Mouse (Mus musculus) v-Abl transformed pro-B cells (cell line): ENCODE results near the gene Cbln3.

Experiments
- in situ Hi-C, 2 experiments: fragments of 400-800 bp; cut with MboI; formaldehyde crosslinking; loops; one replicate each; pipeline ENCODE4 v1.15.1; 2025; ENCODE audit not compliant: unreplicated experiment in 2 of 2

Gene Cbln3

GRCm38 (mm10) chr14:55884166-55884565, at the start of gene Cbln3:
Cbln3 (minus strand) TSS chr14:55884392.
- in situ Hi-C loops = loop anchor here in 1 of 2 experiments (25.0 kb wide), 2 partner anchors 222 to 903 kb away; partner anchors contain the start of genes Gmpr2, Mdp1, Nedd8 and Pspc1

DNA sequence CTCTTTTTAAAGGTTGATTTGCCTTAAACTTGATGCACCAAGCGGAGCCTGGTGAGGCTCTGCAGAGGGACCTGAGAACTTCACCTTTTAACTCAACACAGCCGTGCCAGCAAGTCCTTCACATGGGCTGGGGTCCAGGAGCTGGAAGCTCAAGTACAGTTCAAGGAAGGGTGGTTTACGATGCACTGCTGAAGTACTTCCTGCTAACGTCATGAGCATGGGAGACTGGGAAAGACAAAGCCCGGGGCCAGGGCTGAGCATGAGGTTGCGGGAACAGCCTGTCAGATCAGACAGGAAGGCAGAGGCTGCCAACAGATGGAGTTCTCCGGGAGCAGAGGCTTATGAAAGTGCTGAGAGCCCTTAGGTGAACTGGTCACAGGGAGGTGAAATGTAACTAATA, 49.4 kb upstream of the Cbln3 start:
- in situ Hi-C loops = no loop called here

DNA sequence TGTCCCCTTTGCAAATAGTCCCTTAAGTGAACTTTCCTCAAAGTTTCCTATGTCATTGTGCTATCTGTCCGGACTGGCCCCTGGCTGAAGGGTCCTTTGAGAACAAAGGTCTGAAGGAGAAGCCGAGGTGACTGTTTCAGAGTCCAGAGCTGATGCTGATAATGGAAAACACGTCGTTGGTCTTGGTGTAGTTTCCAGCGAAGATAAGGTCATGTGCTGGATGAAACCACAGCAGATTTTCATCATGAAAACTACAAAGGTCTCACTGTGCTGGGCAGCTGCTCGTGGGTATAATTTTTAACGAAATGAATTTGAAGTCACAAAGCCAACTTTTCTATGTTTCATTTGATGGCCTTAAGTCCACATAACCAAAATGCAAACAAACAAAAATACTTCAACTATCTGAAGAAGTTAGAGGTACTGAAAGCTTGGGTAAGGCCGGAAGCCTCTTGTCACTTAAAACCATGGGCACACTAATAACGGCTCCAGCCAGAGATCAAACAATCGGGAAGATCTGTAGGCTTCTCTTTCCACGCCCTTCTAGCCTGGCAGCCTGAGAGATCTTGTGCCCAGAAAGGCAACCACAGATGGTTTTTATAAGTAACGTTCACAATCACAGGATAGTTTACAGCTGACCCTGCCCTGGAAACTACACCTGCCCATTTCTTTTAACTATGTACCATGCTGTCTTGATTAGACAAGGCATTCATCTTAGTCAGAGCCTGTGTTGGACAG, 45.2 kb upstream of the Cbln3 start:
- in situ Hi-C loops = no loop called here

GRCm38 (mm10) chr14:55926847-55927246, 42.7 kb upstream of the Cbln3 start:
- in situ Hi-C loops = no loop called here

DNA sequence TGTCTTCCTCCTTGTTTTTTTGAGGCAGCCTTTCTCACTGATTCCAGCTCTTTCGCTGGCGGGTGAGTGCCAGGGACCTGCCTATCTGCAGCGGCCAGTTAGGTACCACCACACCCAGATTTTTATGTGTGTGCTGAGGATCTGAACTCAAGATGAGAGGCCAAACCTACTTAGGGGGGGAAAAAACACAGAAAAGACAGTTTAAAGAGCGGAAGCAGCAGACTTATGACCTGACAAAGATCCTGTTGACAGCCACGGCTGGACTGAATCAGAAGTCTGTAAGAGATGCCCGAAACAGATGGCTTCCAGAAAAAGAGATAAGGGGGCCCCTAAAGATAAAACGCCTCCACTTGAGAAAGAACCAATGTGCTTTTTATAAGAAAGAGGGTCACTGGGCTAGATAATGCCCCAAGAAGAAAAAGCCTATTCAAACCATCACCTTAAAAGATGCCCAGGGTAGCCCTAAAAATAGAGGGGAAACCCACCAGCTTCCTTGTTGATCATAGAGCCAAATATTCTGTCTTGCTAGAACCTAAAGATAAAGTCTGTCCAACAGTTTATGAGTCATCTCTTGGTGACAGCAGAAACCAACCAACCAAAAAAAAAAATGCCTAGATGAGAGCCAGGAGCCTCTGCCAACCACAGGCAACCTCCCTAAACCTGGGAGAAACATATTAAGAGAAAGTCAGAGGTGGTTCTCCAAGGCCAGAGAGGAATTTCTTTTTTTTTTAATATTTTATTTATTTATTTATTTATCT, 38.5 kb upstream of the Cbln3 start:
- in situ Hi-C loops = loop anchor here (5.0 to 25.0 kb wide), 3 partner anchors 45 to 460 kb away; no protein-coding TSS in a partner anchor

GRCm38 (mm10) chr14:55918240-55919082, 34.3 kb upstream of the Cbln3 start:
- in situ Hi-C loops = loop anchor here in 1 of 2 experiments (25.0 kb wide), 1 partner anchor 456 kb away; no protein-coding TSS in a partner anchor

DNA sequence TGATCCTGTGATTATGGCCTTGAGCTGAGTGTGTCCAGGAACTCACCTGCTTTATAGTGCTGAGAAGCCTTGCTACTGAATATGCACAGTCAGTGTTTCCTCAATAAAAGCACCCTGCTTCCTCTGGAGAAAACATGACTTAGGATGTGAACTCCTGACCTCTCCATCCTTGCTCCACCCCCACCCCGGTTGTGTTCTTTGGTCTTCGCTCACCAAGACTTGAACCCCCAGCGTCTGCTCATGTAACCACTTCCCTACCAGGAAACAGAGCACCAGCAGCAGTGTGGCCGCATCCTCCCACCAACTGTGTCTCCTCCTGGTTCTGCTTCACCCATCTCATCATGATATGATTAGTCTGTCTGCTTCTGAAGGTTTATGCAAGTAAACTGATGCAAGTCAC, 29.2 kb upstream of the Cbln3 start:
- in situ Hi-C loops = loop anchor here in 1 of 2 experiments (25.0 kb wide), 1 partner anchor 451 kb away; no protein-coding TSS in a partner anchor

- in situ Hi-C loops = loop anchor here in 1 of 2 experiments (10.0 to 25.0 kb wide), 2 partner anchors 221 to 443 kb away; partner anchors contain the start of gene Tinf2
Observed at GRCm38 (mm10) chr14:55905518-55905917, 21.3 kb upstream of the Cbln3 start.

GRCm38 (mm10) chr14:55900414-55900755, 16.2 kb upstream of the Cbln3 start:
- in situ Hi-C loops = loop anchor here in 1 of 2 experiments (10.0 to 25.0 kb wide), 2 partner anchors 216 to 438 kb away; partner anchors contain the start of gene Tinf2

DNA sequence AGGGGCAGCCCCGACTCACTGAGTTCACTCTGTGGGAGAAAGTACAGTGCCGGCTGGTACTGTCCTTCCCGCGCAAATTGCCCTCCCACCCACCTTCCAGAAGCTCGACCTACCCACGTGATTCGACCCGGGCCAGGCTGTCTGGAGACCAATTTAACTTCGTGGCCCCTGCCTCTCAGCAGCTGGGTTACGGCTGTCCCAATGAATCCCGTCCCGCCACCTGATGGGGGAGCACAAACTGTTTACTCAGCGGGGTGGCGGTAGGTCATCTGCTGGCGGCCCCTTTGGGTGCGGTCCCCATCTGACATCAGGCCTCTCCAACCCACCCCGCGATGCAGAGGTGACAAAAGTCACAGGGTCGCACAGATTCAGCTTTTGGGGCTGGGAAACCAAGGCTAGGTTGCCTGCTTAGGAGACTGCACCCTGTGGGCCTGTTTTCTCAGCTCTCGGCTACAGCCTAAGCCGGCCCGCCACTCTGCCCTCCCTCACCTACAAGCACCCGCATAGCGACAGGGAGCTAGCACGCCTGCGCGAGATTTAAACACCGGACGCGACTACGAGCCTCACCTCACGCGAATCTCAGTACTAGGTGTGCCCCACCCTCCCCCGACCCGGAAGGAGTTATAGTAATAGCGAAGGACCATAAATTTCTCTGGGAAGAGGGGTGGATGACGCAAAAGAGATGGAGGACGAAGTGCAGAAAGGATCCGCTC, 15.7 kb upstream of the Cbln3 start, which contains the start of gene Sdr39u1:
Gene Sdr39u1, minus strand, starts transcription at position 593 of the 713 bp plus-strand sequence.
- in situ Hi-C loops = loop anchor here (10.0 to 25.0 kb wide), 4 partner anchors 215 to 887 kb away; partner anchors contain the start of genes Gmpr2 (in 1 of the 2), Mdp1 (in 1 of the 2), Nedd8 (in 1 of the 2) and Pspc1 (in 1 of the 2)

- in situ Hi-C loops = loop anchor here in 1 of 2 experiments (25.0 kb wide), 2 partner anchors 237 to 888 kb away; partner anchors contain the start of genes Gmpr2, Mdp1, Nedd8 and Pspc1
Observed at GRCm38 (mm10) chr14:55898947-55899346, 14.8 kb upstream of the Cbln3 start.

GRCm38 (mm10) chr14:55897671-55898070, 13.5 kb upstream of the Cbln3 start:
- in situ Hi-C loops = loop anchor here in 1 of 2 experiments (25.0 kb wide), 2 partner anchors 235 to 890 kb away; partner anchors contain the start of genes Gmpr2, Mdp1, Nedd8 and Pspc1

GRCm38 (mm10) chr14:55886571-55887382, 2.6 kb upstream of the Cbln3 start:
- in situ Hi-C loops = loop anchor here in 1 of 2 experiments (25.0 kb wide), 2 partner anchors 224 to 901 kb away; partner anchors contain the start of genes Gmpr2, Mdp1, Nedd8 and Pspc1

- in situ Hi-C loops = loop anchor here in 1 of 2 experiments (25.0 kb wide), 2 partner anchors 224 to 901 kb away; partner anchors contain the start of genes Gmpr2, Mdp1, Nedd8 and Pspc1
Observed at GRCm38 (mm10) chr14:55885791-55886271, 1.6 kb upstream of the Cbln3 start.

DNA sequence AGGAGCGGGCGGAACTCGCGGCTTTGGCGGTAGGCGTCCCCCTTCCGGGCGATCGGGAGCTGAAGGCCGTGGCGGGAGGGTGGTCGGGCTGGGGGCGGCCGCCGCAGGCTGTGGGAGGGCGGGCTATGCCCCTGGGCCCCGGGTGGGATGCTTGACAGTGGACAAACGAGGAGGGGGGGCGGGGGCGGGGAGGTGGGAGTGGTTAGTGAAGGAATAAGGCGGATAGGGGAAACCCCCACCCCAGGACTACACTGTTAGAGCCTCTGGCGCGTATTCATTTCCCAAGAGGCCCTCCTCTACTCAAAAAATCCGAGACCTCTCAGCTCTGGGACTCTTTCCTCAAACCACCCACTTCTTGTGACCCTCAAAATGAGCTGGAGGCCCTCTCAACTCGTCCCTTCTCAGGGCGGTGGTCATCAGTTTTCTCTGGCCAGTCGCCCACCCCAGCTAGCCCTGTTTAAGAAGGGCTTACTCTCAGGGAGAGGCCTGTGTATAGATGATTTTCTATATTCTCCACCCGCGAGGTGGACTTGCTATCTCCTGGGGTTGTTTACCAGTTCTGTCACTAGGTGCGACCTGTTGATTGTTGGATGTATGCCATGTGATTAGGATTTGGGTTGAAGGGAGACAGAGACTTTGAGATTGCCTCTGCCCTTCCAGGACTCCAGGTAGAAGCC, 1.1 kb upstream of the Cbln3 start:
- in situ Hi-C loops = loop anchor here in 1 of 2 experiments (25.0 kb wide), 2 partner anchors 223 to 902 kb away; partner anchors contain the start of genes Gmpr2, Mdp1, Nedd8 and Pspc1

DNA sequence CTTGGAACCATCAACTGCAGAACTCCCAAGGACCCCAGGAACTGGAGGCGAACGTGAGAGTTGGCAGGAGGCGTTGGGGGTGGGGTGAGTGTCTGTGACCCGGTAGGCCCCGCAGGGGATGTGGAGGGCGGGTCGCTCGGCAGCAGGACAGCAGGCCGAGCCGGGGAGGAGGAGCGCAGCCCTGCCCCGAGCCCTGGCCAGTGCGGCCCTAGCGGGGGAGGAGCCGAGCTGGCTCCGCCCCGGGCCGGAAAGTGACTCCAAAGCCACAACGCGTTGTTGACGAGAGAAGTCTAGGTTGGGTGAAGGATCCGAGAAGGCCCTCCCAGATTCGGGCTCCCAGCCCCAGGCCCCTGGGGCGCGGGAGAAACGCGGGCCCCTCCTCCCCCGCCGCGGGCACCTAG, 521 bp upstream of the Cbln3 start, which contains the start of gene Khnyn:
Gene Khnyn, plus strand, starts transcription at position 235 of the 401 bp plus-strand sequence.
- in situ Hi-C loops = loop anchor here in 1 of 2 experiments (25.0 kb wide), 2 partner anchors 222 to 903 kb away; partner anchors contain the start of genes Gmpr2, Mdp1, Nedd8 and Pspc1

- in situ Hi-C loops = loop anchor here in 1 of 2 experiments (25.0 kb wide), 2 partner anchors 221 to 904 kb away; partner anchors contain the start of genes Gmpr2, Mdp1, Nedd8 and Pspc1
Observed at GRCm38 (mm10) chr14:55883663-55884062, 529 bp downstream of the Cbln3 start.
